Mouse (Mus musculus): ENCODE results near the gene Myo15b.

DNA sequence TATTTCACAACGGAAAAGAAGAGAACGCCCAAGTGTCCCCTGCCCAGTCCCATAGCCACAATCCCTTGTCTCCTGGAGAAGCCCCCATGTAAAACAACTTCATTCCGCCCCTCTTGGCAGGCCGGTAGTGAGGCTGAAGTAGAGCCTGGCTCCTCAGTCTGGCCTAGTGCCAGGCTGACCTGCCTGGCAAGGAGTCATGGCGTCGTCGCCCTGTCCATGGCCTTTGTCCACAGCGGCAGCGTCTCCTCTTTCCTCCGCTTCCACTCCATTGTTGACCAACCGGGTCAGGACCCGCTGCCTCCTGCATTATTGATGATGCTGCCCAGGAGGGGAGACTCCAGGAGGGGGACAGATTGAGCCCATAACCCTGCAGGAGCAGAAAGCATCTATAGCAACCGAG is 270 bp upstream of the Myo15b start:
- TF ChIP-seq CTCF (IDR thresholded peaks at IDR 0.05; ENCODE audit: low read depth, low read length) (no peak), POLR2A (IDR thresholded peaks at IDR 0.05; ENCODE audit: extremely low read depth, insufficient read depth, low read length) (no peak)

Measured in liver, adult 2 months (tissue).